Mouse (Mus musculus): Measurements from ENCODE around the gene Mrps18c.

DNA sequence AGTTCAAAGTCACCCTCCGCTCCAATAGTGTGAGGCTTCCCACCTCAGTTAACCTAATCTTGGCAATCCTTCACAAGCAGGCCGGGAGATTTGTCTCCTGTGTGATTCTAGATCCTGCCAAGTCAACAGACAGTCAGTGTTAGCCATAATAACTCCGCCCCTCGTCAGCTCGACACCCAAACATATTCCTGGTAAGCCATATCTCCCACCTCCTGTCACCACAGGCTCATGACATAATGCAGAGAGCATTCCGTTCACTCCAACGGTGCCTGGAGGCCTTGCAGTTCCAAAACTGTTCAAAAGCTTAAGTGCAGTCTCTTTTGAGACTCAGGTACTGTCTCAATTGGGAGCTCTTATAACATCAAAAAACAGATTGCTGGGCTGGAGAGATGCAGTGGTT is 39.5 kb downstream of the Mrps18c start:
- no peak for TF ChIP-seq POLR2A (IDR thresholded peaks at IDR 0.05; ENCODE audit: control insufficient read depth, low read depth, low read length)
- no peak for TF ChIP-seq CTCF (IDR thresholded peaks at IDR 0.05; ENCODE audit: control insufficient read depth, insufficient read depth, insufficient replicate concordance, low read depth, low read length)

Data from testis, adult 2 months (tissue).